In genomic region chr15:85026197-85026596, GRCm38 (mm10) we compare ENCODE assay signal across 20 mouse cellular contexts. TPM values are rescaled to one million over a fixed set of nuclear protein-coding genes. Genes with fewer than 3 reads are reported as not detected.
"Had no signal": no experiment of that assay in that cellular context is flagged by ENCODE, and none has a peak within 500 bp of the region (broad histone marks: within the 10 kb centered on the region; RNA-seq: fewer than 3 reads in every experiment).

No protein-coding gene starts in this region.

- H3K9ac ChIP-seq: liver, embryonic 13.5 days; liver, embryonic 15.5 days; liver, postnatal 0 days; lung, embryonic 15.5 days; midbrain, embryonic 13.5 days; midbrain, embryonic 15.5 days; neural tube, embryonic 12.5 days; stomach, embryonic 15.5 days had no signal

- H3K4me3 ChIP-seq: liver, embryonic 13.5 days; liver, embryonic 15.5 days; lung, embryonic 15.5 days; megakaryocyte, embryonic 14.5 days; midbrain, embryonic 13.5 days; midbrain, embryonic 15.5 days; neural tube, embryonic 12.5 days; stomach, embryonic 15.5 days had no signal

- H3K4me2 ChIP-seq: liver, embryonic 11.5 days; liver, embryonic 13.5 days; liver, embryonic 15.5 days; lung, embryonic 15.5 days; midbrain, embryonic 13.5 days; midbrain, embryonic 15.5 days; neural tube, embryonic 12.5 days; stomach, embryonic 15.5 days had no signal

- ATAC-seq: liver, postnatal 0 days; midbrain, embryonic 13.5 days; midbrain, embryonic 15.5 days had no signal

- H3K9me3 ChIP-seq: liver, embryonic 13.5 days; liver, embryonic 15.5 days; lung, embryonic 15.5 days; megakaryocyte, embryonic 14.5 days; midbrain, embryonic 13.5 days; midbrain, embryonic 15.5 days; neural tube, embryonic 12.5 days; stomach, embryonic 15.5 days had no signal

- H3K36me3 ChIP-seq: liver, embryonic 13.5 days; liver, embryonic 15.5 days; lung, embryonic 15.5 days; midbrain, embryonic 13.5 days; midbrain, embryonic 15.5 days; neural tube, embryonic 12.5 days; stomach, embryonic 15.5 days had no signal

- H3K27ac ChIP-seq: liver, embryonic 13.5 days; liver, embryonic 15.5 days; lung, embryonic 15.5 days; macrophage; midbrain, embryonic 13.5 days; midbrain, embryonic 15.5 days; neural tube, embryonic 12.5 days; stomach, embryonic 15.5 days; stomach, postnatal 0 days had no signal

- H3K27me3 ChIP-seq: liver, embryonic 13.5 days; liver, embryonic 15.5 days; lung, embryonic 15.5 days; midbrain, embryonic 13.5 days; midbrain, embryonic 15.5 days; neural tube, embryonic 12.5 days; stomach, embryonic 15.5 days had no signal

- DNase-seq: liver, embryonic 13.5 days; liver, postnatal 0 days; lung, adult 2 months; lung, postnatal 14 days; lung, postnatal 36 days; right cerebral cortex, postnatal 14 days; thymus, adult 2 months; thymus, postnatal 25 days; thymus, postnatal 4 days had no signal

- H3K4me1 ChIP-seq: liver, embryonic 13.5 days; liver, embryonic 15.5 days; lung, embryonic 15.5 days; megakaryocyte, embryonic 14.5 days; midbrain, embryonic 13.5 days; midbrain, embryonic 15.5 days; neural tube, embryonic 12.5 days; stomach, embryonic 15.5 days had no signal

RNA-seq across cellular contexts. Expression of gene Upk3a, which starts 9.3 kb away (rescaled TPM):
- polyA plus RNA-seq: liver, embryonic 11.5 days; liver, embryonic 13.5 days; liver, embryonic 15.5 days; liver, postnatal 0 days; macrophage; spleen, adult 2 months had no signal
